Mouse (Mus musculus): ENCODE results near the gene Gpr152.

- TF ChIP-seq CTCF (IDR thresholded peaks at IDR 0.05; ENCODE audit: low read depth) (no peak), EP300 (optimal IDR thresholded peaks at IDR 0.05) (no peak)
Measured at GRCm38 (mm10) chr19:4134354-4134753, 5.2 kb upstream of the Gpr152 start.
